Mouse (Mus musculus): Measurements from ENCODE around the gene Asb2. TPM values are rescaled to one million over a fixed set of nuclear protein-coding genes. Genes with fewer than 3 reads are reported as not detected.

Gene Asb2
- polyA plus RNA-seq, 1 experiment from 2014 or later: 2.8 TPM

- H3K4me2 ChIP-seq: no peak overlapping the region
- no peak for ATAC-seq (replicated peaks; ENCODE audit: low FRiP score)
- H3K27me3 ChIP-seq (replicated peaks; ENCODE audit: control insufficient read depth, insufficient read depth, low read length): no peaks in the 10 kb centered on the region
- no peaks in the 10 kb centered on the region for H3K4me1 ChIP-seq (replicated peaks; ENCODE audit: control insufficient read depth, insufficient read depth, low read length)
- H3K36me3 ChIP-seq (ENCODE audit: control insufficient read depth, insufficient read depth, low read length): no peaks in the 10 kb centered on the region
- H3K9me3 ChIP-seq (ENCODE audit: control insufficient read depth, low read length): no peaks in the 10 kb centered on the region
- no peak overlapping the region for H3K27ac ChIP-seq (ENCODE audit: low read depth, low read length)
- H3K4me3 ChIP-seq (ENCODE audit: low read depth, low read length): no peak overlapping the region
- WGBS: 64% methylated on average over 6 of the region's 6 CpGs
- DNase-seq (ENCODE audit: low spot score): no peak
- no peak overlapping the region for H3K9ac ChIP-seq (ENCODE audit: low read depth, low read length)
These were observed 72.9 kb downstream of the Asb2 start for GRCm38 (mm10) chr12:103282936-103283335.

DNA sequence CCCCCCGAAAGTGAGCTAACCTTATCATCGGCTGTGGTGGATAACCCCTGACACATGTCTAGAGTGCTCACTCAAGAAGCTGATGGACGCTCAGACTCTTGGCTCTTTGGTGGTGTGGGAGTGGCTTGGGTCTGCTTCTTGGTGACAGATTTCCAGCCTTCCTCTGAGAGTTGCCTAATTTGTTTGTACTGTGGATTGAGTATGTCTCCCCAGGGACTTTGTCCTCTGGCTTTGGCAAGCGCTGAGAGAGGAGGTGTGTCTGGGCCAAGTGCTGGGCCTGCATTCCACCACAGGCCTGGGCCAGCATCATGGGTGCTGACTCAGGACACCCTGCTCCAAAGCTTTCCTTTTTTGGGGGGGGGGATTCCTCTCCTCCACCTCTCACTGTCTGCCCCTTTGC is 73.9 kb downstream of the Asb2 start:
- Histone ChIP-seq H3K27me3 (replicated peaks; ENCODE audit: control insufficient read depth, insufficient read depth, low read length) (no peaks in the 10 kb centered on the region), H3K4me2 (no peak overlapping the region), H3K27ac (ENCODE audit: low read depth, low read length) (no peak overlapping the region), H3K9ac (ENCODE audit: low read depth, low read length) (no peak overlapping the region), H3K36me3 (ENCODE audit: control insufficient read depth, insufficient read depth, low read length) (no peaks in the 10 kb centered on the region), H3K4me3 (ENCODE audit: low read depth, low read length) (no peak overlapping the region), H3K9me3 (ENCODE audit: control insufficient read depth, low read length) (no peaks in the 10 kb centered on the region), H3K4me1 (replicated peaks; ENCODE audit: control insufficient read depth, insufficient read depth, low read length) (no peaks in the 10 kb centered on the region)
- DNase-seq (ENCODE audit: low spot score) (peak; percentile 34), ATAC-seq (replicated peaks; ENCODE audit: low FRiP score) (peak; percentile 68)
- 46% methylated on average over 4 of the region's 4 CpGs for WGBS

DNA sequence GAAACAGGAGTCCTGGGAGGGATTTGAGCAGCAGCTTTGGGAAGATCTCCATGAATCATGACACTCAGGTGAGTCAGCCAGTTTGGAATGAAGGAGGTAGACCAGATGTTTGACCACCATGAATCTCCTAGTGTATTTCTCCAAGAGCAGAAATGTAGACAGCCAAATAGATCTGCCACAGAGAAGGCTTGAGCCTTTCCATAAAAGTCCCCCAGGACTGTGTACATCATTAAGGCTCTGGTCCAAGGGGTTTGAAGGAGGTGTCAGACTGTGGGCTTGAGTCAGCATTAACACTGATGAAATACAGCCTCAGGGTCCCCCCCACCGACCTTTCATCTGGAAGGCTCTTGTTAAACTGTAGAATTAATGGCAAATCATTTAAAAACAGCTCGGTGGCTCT is 74.3 kb downstream of the Asb2 start:
- H3K27me3 ChIP-seq (replicated peaks; ENCODE audit: control insufficient read depth, insufficient read depth, low read length): no peaks in the 10 kb centered on the region
- WGBS: 48% methylated on average over 2 of the region's 2 CpGs
- no peaks in the 10 kb centered on the region for H3K4me1 ChIP-seq (replicated peaks; ENCODE audit: control insufficient read depth, insufficient read depth, low read length)
- no peak overlapping the region for H3K4me2 ChIP-seq
- H3K9ac ChIP-seq (ENCODE audit: low read depth, low read length): no peak overlapping the region
- ATAC-seq (replicated peaks; ENCODE audit: low FRiP score) (no peak), DNase-seq (ENCODE audit: low spot score) (no peak)
- no peaks in the 10 kb centered on the region for H3K36me3 ChIP-seq (ENCODE audit: control insufficient read depth, insufficient read depth, low read length)
- H3K4me3 ChIP-seq (ENCODE audit: low read depth, low read length): no peak overlapping the region
- H3K27ac ChIP-seq (ENCODE audit: low read depth, low read length): no peak overlapping the region
- no peaks in the 10 kb centered on the region for H3K9me3 ChIP-seq (ENCODE audit: control insufficient read depth, low read length)

GRCm38 (mm10) chr12:103276422-103276821 is 79.4 kb downstream of the Asb2 start:
- no peaks in the 10 kb centered on the region for H3K9me3 ChIP-seq (ENCODE audit: control insufficient read depth, low read length)
- no peak overlapping the region for H3K9ac ChIP-seq (ENCODE audit: low read depth, low read length)
- ATAC-seq (replicated peaks; ENCODE audit: low FRiP score): no peak
- H3K4me2 ChIP-seq: no peak overlapping the region
- WGBS: 64% methylated on average over 4 of the region's 4 CpGs
- no peaks in the 10 kb centered on the region for H3K36me3 ChIP-seq (ENCODE audit: control insufficient read depth, insufficient read depth, low read length)
- H3K4me3 ChIP-seq (ENCODE audit: low read depth, low read length): no peak overlapping the region
- DNase-seq (ENCODE audit: low spot score): no peak
- no peak overlapping the region for H3K27ac ChIP-seq (ENCODE audit: low read depth, low read length)
- no peaks in the 10 kb centered on the region for H3K4me1 ChIP-seq (replicated peaks; ENCODE audit: control insufficient read depth, insufficient read depth, low read length)
- H3K27me3 ChIP-seq (replicated peaks; ENCODE audit: control insufficient read depth, insufficient read depth, low read length): no peaks in the 10 kb centered on the region

DNA sequence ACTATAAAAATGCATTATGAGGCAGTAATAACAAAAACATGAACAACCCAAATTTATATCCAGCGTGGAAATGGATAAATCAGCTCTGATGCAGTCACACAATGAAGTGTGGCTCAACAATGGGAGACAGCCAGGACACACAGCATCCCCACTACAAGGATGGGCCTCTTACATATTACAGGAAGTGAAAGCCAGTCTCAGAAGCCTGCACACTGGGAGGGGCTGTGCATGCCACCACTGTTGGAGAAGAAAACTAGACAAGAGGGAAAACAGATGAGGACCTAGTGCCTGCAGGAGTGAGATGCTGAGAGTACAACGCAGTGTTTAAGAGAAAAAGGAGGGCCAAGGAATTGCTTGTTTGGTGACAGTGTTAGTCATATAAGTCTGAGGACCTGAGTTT is 82.1 kb downstream of the Asb2 start:
- DNase-seq (ENCODE audit: low spot score) (no peak), ATAC-seq (replicated peaks; ENCODE audit: low FRiP score) (no peak)
- 77% methylated on average over 2 of the region's 2 CpGs for WGBS
- Histone ChIP-seq H3K4me3 (ENCODE audit: low read depth, low read length) (no peak overlapping the region), H3K9me3 (ENCODE audit: control insufficient read depth, low read length) (no peaks in the 10 kb centered on the region), H3K9ac (ENCODE audit: low read depth, low read length) (no peak overlapping the region), H3K4me2 (no peak overlapping the region), H3K36me3 (ENCODE audit: control insufficient read depth, insufficient read depth, low read length) (no peaks in the 10 kb centered on the region), H3K4me1 (replicated peaks; ENCODE audit: control insufficient read depth, insufficient read depth, low read length) (no peaks in the 10 kb centered on the region), H3K27ac (ENCODE audit: low read depth, low read length) (no peak overlapping the region), H3K27me3 (replicated peaks; ENCODE audit: control insufficient read depth, insufficient read depth, low read length) (no peaks in the 10 kb centered on the region)

DNA sequence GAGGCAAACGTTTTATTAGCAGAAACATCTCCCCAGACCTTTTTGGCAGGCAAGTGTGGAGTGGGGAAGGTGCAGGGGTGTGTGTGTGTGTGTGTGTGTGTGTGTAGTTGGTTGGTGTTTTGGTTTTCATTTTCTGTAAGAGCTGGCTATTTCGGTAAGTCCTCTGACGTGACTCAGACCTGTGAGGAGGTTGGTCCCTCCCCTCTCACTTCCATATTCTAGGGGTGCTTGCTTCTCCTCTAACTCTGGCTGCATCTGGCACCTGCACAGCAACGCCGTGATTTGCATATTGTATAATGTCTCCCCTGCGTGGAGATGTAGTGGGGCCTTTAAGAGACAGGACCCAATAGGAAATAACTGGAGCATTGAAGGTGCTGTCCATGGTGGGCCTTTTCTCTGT is 82.8 kb downstream of the Asb2 start:
- Histone ChIP-seq H3K27ac (ENCODE audit: low read depth, low read length) (no peak overlapping the region), H3K27me3 (replicated peaks; ENCODE audit: control insufficient read depth, insufficient read depth, low read length) (no peaks in the 10 kb centered on the region), H3K9ac (ENCODE audit: low read depth, low read length) (no peak overlapping the region), H3K4me3 (ENCODE audit: low read depth, low read length) (no peak overlapping the region), H3K36me3 (ENCODE audit: control insufficient read depth, insufficient read depth, low read length) (no peaks in the 10 kb centered on the region), H3K9me3 (ENCODE audit: control insufficient read depth, low read length) (no peaks in the 10 kb centered on the region), H3K4me2 (no peak overlapping the region), H3K4me1 (replicated peaks; ENCODE audit: control insufficient read depth, insufficient read depth, low read length) (no peaks in the 10 kb centered on the region)
- DNase-seq (ENCODE audit: low spot score): no peak
- ATAC-seq (replicated peaks; ENCODE audit: low FRiP score): no peak
- 63% methylated on average over 6 of the region's 6 CpGs for WGBS

- WGBS: 70% methylated on average over 3 of the region's 3 CpGs
- ATAC-seq (replicated peaks; ENCODE audit: low FRiP score): no peak
- H3K4me1 ChIP-seq (replicated peaks; ENCODE audit: control insufficient read depth, insufficient read depth, low read length): no peaks in the 10 kb centered on the region
- H3K4me3 ChIP-seq (ENCODE audit: low read depth, low read length): no peak overlapping the region
- no peak overlapping the region for H3K27ac ChIP-seq (ENCODE audit: low read depth, low read length)
- no peak overlapping the region for H3K4me2 ChIP-seq
- H3K27me3 ChIP-seq (replicated peaks; ENCODE audit: control insufficient read depth, insufficient read depth, low read length): no peaks in the 10 kb centered on the region
- DNase-seq (ENCODE audit: low spot score): no peak
- H3K9ac ChIP-seq (ENCODE audit: low read depth, low read length): no peak overlapping the region
- H3K9me3 ChIP-seq (ENCODE audit: control insufficient read depth, low read length): no peaks in the 10 kb centered on the region
- H3K36me3 ChIP-seq (ENCODE audit: control insufficient read depth, insufficient read depth, low read length): no peaks in the 10 kb centered on the region
These were observed 83.6 kb downstream of the Asb2 start for GRCm38 (mm10) chr12:103272176-103272575.

Other genes starting within 250 kb of the Asb2 start
- 0.32 TPM in 1 of 2 replicates, not detected in the other for gene Prima1, start 113.9 kb downstream of the Asb2 start, polyA plus RNA-seq (2014; fragmentation: Nextera tagmentation; extraction: Ambion mirVana)
- not detected in 2 replicates for gene Fam181a, start 45.0 kb downstream of the Asb2 start, polyA plus RNA-seq (2014; fragmentation: Nextera tagmentation; extraction: Ambion mirVana)
- gene Otub2, start 32.7 kb upstream of the Asb2 start, polyA plus RNA-seq (2014; fragmentation: Nextera tagmentation; extraction: Ambion mirVana): 15.9 and 20.2 TPM in 2 replicates
- gene 9330161L09Rik, start 51.8 kb upstream of the Asb2 start, polyA plus RNA-seq (2014; fragmentation: Nextera tagmentation; extraction: Ambion mirVana): 0.25 and 0.80 TPM in 2 replicates
- 94.0 and 97.0 TPM in 2 replicates for gene Ddx24, start 69.8 kb upstream of the Asb2 start, polyA plus RNA-seq (2014; fragmentation: Nextera tagmentation; extraction: Ambion mirVana)
- gene Ifi27, start 78.2 kb upstream of the Asb2 start, polyA plus RNA-seq (2014; fragmentation: Nextera tagmentation; extraction: Ambion mirVana): 6.6 and 6.8 TPM in 2 replicates
- gene Ifi27l2a, start 87.7 kb upstream of the Asb2 start, polyA plus RNA-seq (2014; fragmentation: Nextera tagmentation; extraction: Ambion mirVana): 1.2 and 1.5 TPM in 2 replicates
- not detected in 2 replicates for gene Ifi27l2b, start 101.2 kb upstream of the Asb2 start, polyA plus RNA-seq (2014; fragmentation: Nextera tagmentation; extraction: Ambion mirVana)
- 3.2 and 3.3 TPM in 2 replicates for gene Ppp4r4, start 176.3 kb upstream of the Asb2 start, polyA plus RNA-seq (2014; fragmentation: Nextera tagmentation; extraction: Ambion mirVana)

All from liver, embryonic 11.5 days (tissue).